Comparison of ENCODE assay signal across 8 mouse cellular contexts in the genomic region with DNA sequence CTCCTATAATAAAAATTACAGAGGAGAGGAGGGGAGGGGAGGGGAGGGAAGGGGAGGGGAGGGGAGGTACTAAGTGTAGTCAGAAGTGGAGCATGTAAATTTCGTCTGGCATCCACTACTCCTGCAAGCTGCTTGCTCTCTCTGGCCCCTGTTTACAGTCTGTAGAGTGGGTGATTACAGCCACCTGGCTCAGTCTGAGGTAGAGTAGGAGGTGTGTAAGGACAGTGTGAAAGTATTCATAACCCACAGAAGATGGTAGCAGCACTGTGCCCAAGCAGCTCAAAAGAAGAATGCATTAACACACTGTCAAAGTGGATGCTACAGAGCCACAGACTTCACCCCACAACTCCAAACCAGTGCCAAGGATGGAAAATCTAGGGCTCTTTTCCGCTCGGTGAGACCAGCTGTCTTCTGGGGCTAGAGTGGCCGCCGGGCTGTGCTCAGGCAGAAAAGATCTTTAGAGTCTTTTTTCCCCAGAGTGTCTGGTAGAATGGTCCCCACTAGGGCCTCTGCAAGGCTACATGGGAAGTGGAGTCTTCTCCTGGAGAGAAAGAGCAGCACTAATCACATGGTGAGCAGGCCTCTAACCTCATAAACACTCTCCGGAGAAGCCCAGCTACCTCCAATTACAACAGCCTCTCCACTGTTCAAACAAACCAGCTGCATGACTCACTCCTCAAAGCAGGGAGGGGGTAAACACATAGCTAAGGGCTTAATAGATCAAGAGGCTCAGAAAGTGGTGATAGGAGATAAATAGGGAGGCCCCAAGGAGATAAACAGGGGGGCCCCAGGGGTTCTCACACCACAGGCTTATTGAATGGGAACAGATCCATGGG. TPM values are rescaled to one million over a fixed set of nuclear protein-coding genes. Genes with fewer than 3 reads are reported as not detected.
DNase-seq lines count a peak whose midpoint lies in the region; ATAC-seq and TF ChIP-seq lines count a peak whose summit lies in the region.

No protein-coding gene starts in this region.

- H3K4me1 ChIP-seq in forebrain, postnatal 0 days (ENCODE audit: insufficient read depth), result no peaks in the 10 kb centered on the region
- no peaks in the 10 kb centered on the region; the same call in 1 of the 2 replicates for H3K4me1 ChIP-seq in forebrain, embryonic 16.5 days (replicated peaks; ENCODE audit: control insufficient read depth, insufficient read depth, low read length)
- H3K4me1 ChIP-seq in embryonic facial prominence, embryonic 11.5 days (ENCODE audit: control insufficient read depth, insufficient read depth, low read length), result no peaks in the 10 kb centered on the region; the same call in 1 of the 2 replicates
- H3K4me1 ChIP-seq in liver, embryonic 12.5 days, result peaks cover 39% of the 10 kb centered on the region
- H3K4me1 ChIP-seq in stomach, embryonic 14.5 days (ENCODE audit: control insufficient read depth, insufficient read depth, low read length), result peaks cover 17% of the 10 kb centered on the region

- 25% methylated on average over 6 of the region's 6 CpGs for WGBS in forebrain, postnatal 0 days
- 25% methylated on average over 6 of the region's 6 CpGs for WGBS in forebrain, embryonic 16.5 days
- WGBS in embryonic facial prominence, embryonic 11.5 days, result 50% methylated on average over 6 of the region's 6 CpGs
- 44% methylated on average over 6 of the region's 6 CpGs for WGBS in liver, embryonic 12.5 days (ENCODE audit: insufficient replicate concordance)
- WGBS in stomach, embryonic 14.5 days, result 17% methylated on average over 6 of the region's 6 CpGs

- H3K4me2 ChIP-seq in forebrain, postnatal 0 days (ENCODE audit: low read depth), result no peak overlapping the region
- H3K4me2 ChIP-seq in forebrain, embryonic 16.5 days (ENCODE audit: low read length), result no peak overlapping the region
- no peak overlapping the region for H3K4me2 ChIP-seq in embryonic facial prominence, embryonic 11.5 days (ENCODE audit: low read depth, low read length)
- H3K4me2 ChIP-seq in liver, embryonic 12.5 days, result peak overlapping the region; percentile 55
- H3K4me2 ChIP-seq in stomach, embryonic 14.5 days (replicated peaks; ENCODE audit: low read depth, low read length), result peak overlapping the region; percentile 18; the same call in 1 of the 2 replicates

- DNase-seq in forebrain, postnatal 0 days, result no peak
- DNase-seq in 3T3-L1 (ENCODE audit: low read depth, low spot score), result peak; percentile 83
- DNase-seq in embryonic facial prominence, embryonic 11.5 days (ENCODE audit: low spot score), result peak; percentile 28
- DNase-seq in B cell, adult 2 months, result no peak
- no peak for DNase-seq in cerebellum, adult 9-10 months

- no peaks in the 10 kb centered on the region for H3K27me3 ChIP-seq in forebrain, postnatal 0 days (ENCODE audit: insufficient read depth, low read length)
- no peaks in the 10 kb centered on the region for H3K27me3 ChIP-seq in forebrain, embryonic 16.5 days (replicated peaks; ENCODE audit: control insufficient read depth, insufficient read depth, low read length)
- H3K27me3 ChIP-seq in embryonic facial prominence, embryonic 11.5 days (ENCODE audit: control insufficient read depth, insufficient read depth, low read length), result no peaks in the 10 kb centered on the region
- no peaks in the 10 kb centered on the region for H3K27me3 ChIP-seq in liver, embryonic 12.5 days (replicated peaks)
- H3K27me3 ChIP-seq in stomach, embryonic 14.5 days (ENCODE audit: control insufficient read depth, insufficient read depth, low read length), result no peaks in the 10 kb centered on the region

- no peaks in the 10 kb centered on the region for H3K9me3 ChIP-seq in forebrain, postnatal 0 days (ENCODE audit: low read length)
- H3K9me3 ChIP-seq in forebrain, embryonic 16.5 days (ENCODE audit: control insufficient read depth, low read length), result no peaks in the 10 kb centered on the region
- H3K9me3 ChIP-seq in embryonic facial prominence, embryonic 11.5 days (replicated peaks; ENCODE audit: control insufficient read depth, low read length), result no peaks in the 10 kb centered on the region
- H3K9me3 ChIP-seq in liver, embryonic 12.5 days (replicated peaks), result no peaks in the 10 kb centered on the region
- no peaks in the 10 kb centered on the region for H3K9me3 ChIP-seq in stomach, embryonic 14.5 days (ENCODE audit: control insufficient read depth, low read depth, low read length)

- no peak overlapping the region for H3K9ac ChIP-seq in forebrain, postnatal 0 days
- H3K9ac ChIP-seq in forebrain, embryonic 16.5 days (replicated peaks; ENCODE audit: low read depth, low read length), result no peak overlapping the region
- no peak overlapping the region for H3K9ac ChIP-seq in embryonic facial prominence, embryonic 11.5 days (replicated peaks; ENCODE audit: low read length)
- peak overlapping the region; percentile 35 for H3K9ac ChIP-seq in liver, embryonic 12.5 days
- no peak overlapping the region for H3K9ac ChIP-seq in stomach, embryonic 14.5 days (replicated peaks; ENCODE audit: low read depth, low read length)

- H3K36me3 ChIP-seq in forebrain, postnatal 0 days (ENCODE audit: insufficient read depth), result no peaks in the 10 kb centered on the region
- H3K36me3 ChIP-seq in forebrain, embryonic 16.5 days (ENCODE audit: control insufficient read depth, insufficient read depth), result no peaks in the 10 kb centered on the region
- H3K36me3 ChIP-seq in embryonic facial prominence, embryonic 11.5 days (replicated peaks; ENCODE audit: control insufficient read depth, insufficient read depth, low read depth, low read length), result no peaks in the 10 kb centered on the region
- H3K36me3 ChIP-seq in liver, embryonic 12.5 days, result no peaks in the 10 kb centered on the region
- H3K36me3 ChIP-seq in stomach, embryonic 14.5 days (ENCODE audit: control insufficient read depth, insufficient read depth, low read length), result no peaks in the 10 kb centered on the region

- ATAC-seq in forebrain, postnatal 0 days, result peak; percentile 51
- ATAC-seq in forebrain, embryonic 16.5 days, result no peak
- peak; percentile 37; the same call in 1 of the 2 replicates for ATAC-seq in embryonic facial prominence, embryonic 11.5 days (replicated peaks; ENCODE audit: insufficient number of reproducible peaks, low FRiP score, low TSS enrichment, low read depth)
- peak; percentile 84 for ATAC-seq in liver, embryonic 12.5 days
- peak; percentile 95 for ATAC-seq in stomach, embryonic 14.5 days (ENCODE audit: insufficient number of reproducible peaks, insufficient read depth, low FRiP score, low read depth)

- no peak for TF ChIP-seq CTCF in forebrain, postnatal 0 days (IDR thresholded peaks at IDR 0.05; ENCODE audit: low read depth)

- no peak overlapping the region for H3K27ac ChIP-seq in forebrain, postnatal 0 days (ENCODE audit: low read depth, low read length)
- no peak overlapping the region for H3K27ac ChIP-seq in forebrain, embryonic 16.5 days (ENCODE audit: low read length)
- no peak overlapping the region for H3K27ac ChIP-seq in embryonic facial prominence, embryonic 11.5 days (replicated peaks; ENCODE audit: low read depth, low read length)
- H3K27ac ChIP-seq in liver, embryonic 12.5 days, result peak overlapping the region; percentile 72
- H3K27ac ChIP-seq in stomach, embryonic 14.5 days (ENCODE audit: low read length), result peak overlapping the region; percentile 86

- no peak overlapping the region for H3K4me3 ChIP-seq in forebrain, postnatal 0 days (ENCODE audit: low read depth, low read length)
- H3K4me3 ChIP-seq in forebrain, embryonic 16.5 days (replicated peaks; ENCODE audit: low read length), result no peak overlapping the region
- H3K4me3 ChIP-seq in embryonic facial prominence, embryonic 11.5 days (ENCODE audit: low read depth, low read length), result no peak overlapping the region
- H3K4me3 ChIP-seq in liver, embryonic 12.5 days, result 0 out of 2 replicates have a peak overlapping the region, but pooled peaks have one; percentile 0
- H3K4me3 ChIP-seq in stomach, embryonic 14.5 days (ENCODE audit: low read depth, low read length), result no peak overlapping the region

RNA-seq across cellular contexts. Expression of gene Gm10972, which starts 6.1 kb away (rescaled TPM):
- total RNA-seq in forebrain, postnatal 0 days (2014; rRNA removed), result not detected in 2 replicates
- not detected in 2 replicates for polyA plus RNA-seq in forebrain, postnatal 0 days (2015; fragmentation: Nextera tagmentation; extraction: Ambion mirVana)
- not detected in 2 replicates for polyA plus RNA-seq in forebrain, embryonic 16.5 days (2015; fragmentation: Nextera tagmentation; extraction: Ambion mirVana)
- not detected in 2 replicates for polyA plus RNA-seq in embryonic facial prominence, embryonic 11.5 days (2014; fragmentation: Nextera tagmentation; extraction: Ambion mirVana)
- polyA plus RNA-seq in liver, embryonic 12.5 days (2016; fragmentation: Nextera tagmentation; extraction: Ambion mirVana), result not detected in 2 replicates
- polyA plus RNA-seq in stomach, embryonic 14.5 days (2014; fragmentation: Nextera tagmentation; extraction: Ambion mirVana), result not detected in 2 replicates

RNA-seq across cellular contexts. Expression of gene Tuft1, which starts 9.7 kb away (rescaled TPM):
- 6.5 and 7.6 TPM in 2 replicates for total RNA-seq in forebrain, postnatal 0 days (2014; rRNA removed)
- 4.0 and 5.7 TPM in 2 replicates for polyA plus RNA-seq in forebrain, postnatal 0 days (2015; fragmentation: Nextera tagmentation; extraction: Ambion mirVana)
- 4.5 and 5.6 TPM in 2 replicates for polyA plus RNA-seq in forebrain, embryonic 16.5 days (2015; fragmentation: Nextera tagmentation; extraction: Ambion mirVana)
- polyA plus RNA-seq in embryonic facial prominence, embryonic 11.5 days (2014; fragmentation: Nextera tagmentation; extraction: Ambion mirVana), result 5.0 and 5.3 TPM in 2 replicates
- polyA plus RNA-seq in liver, embryonic 12.5 days (2016; fragmentation: Nextera tagmentation; extraction: Ambion mirVana), result 5.4 and 7.5 TPM in 2 replicates
- polyA plus RNA-seq in stomach, embryonic 14.5 days (2014; fragmentation: Nextera tagmentation; extraction: Ambion mirVana), result 13.2 and 13.3 TPM in 2 replicates

RNA-seq across cellular contexts. Expression of gene Selenbp2, which starts 44.4 kb away (rescaled TPM):
- 0.62 and 1.2 TPM in 2 replicates for total RNA-seq in forebrain, postnatal 0 days (2014; rRNA removed)
- 0.52 TPM in 1 of 2 replicates, not detected in the other for polyA plus RNA-seq in forebrain, postnatal 0 days (2015; fragmentation: Nextera tagmentation; extraction: Ambion mirVana)
- polyA plus RNA-seq in forebrain, embryonic 16.5 days (2015; fragmentation: Nextera tagmentation; extraction: Ambion mirVana), result not detected in 2 replicates
- polyA plus RNA-seq in embryonic facial prominence, embryonic 11.5 days (2014; fragmentation: Nextera tagmentation; extraction: Ambion mirVana), result not detected in 2 replicates
- 3.0 and 3.3 TPM in 2 replicates for polyA plus RNA-seq in liver, embryonic 12.5 days (2016; fragmentation: Nextera tagmentation; extraction: Ambion mirVana)
- 2.6 and 3.0 TPM in 2 replicates for polyA plus RNA-seq in stomach, embryonic 14.5 days (2014; fragmentation: Nextera tagmentation; extraction: Ambion mirVana)

Comparison
In these comparisons a context has a peak if more than half of its experiments do, and no peak if none do; other contexts are left out.
1. DNase-seq: peak in 3T3-L1 (single experiment) and embryonic facial prominence, embryonic 11.5 days (single experiment); none in forebrain, postnatal 0 days (single experiment), B cell, adult 2 months (0 of 2) and cerebellum, adult 9-10 months (single experiment).
2. H3K27ac ChIP-seq: peak in liver, embryonic 12.5 days (single experiment) and stomach, embryonic 14.5 days (single experiment); none in forebrain, postnatal 0 days (single experiment), forebrain, embryonic 16.5 days (single experiment) and embryonic facial prominence, embryonic 11.5 days (single experiment).
3. H3K4me2 ChIP-seq: peak in liver, embryonic 12.5 days (single experiment) and stomach, embryonic 14.5 days (single experiment); none in forebrain, postnatal 0 days (single experiment), forebrain, embryonic 16.5 days (single experiment) and embryonic facial prominence, embryonic 11.5 days (single experiment).